Mouse (Mus musculus) gastrocnemius, adult 8-10 months (tissue): ENCODE measurements around the gene Gcgr. TPM values are rescaled to one million over a fixed set of nuclear protein-coding genes. Genes with fewer than 3 reads are reported as not detected.

Source experiments
- DNase-seq, 2 experiments: peaks; one replicate each; pipeline ENCODE4 v3.0.0; 2022; ENCODE audit warnings: low spot score in 2 of 2
- total RNA-seq, 4 experiments: library from RNA; stranded (reverse); gene quantifications; 2 replicates each; pipeline ENCODE4 v1.2.4; 2022

The Gcgr gene
- total RNA-seq, 4 experiments from 2014 or later: 0.29 TPM; not detected in 3

GRCm38 (mm10) chr11:120588531-120588930 is 58.0 kb downstream of the Gcgr start:
- no peak for DNase-seq

Other genes with a start within 250 kb of the Gcgr start
- 100 to 1,000 TPM; 131 to 185 (median 162) TPM for gene Actg1, start 182.2 kb upstream of the Gcgr start, total RNA-seq
- gene Fscn2, start 169.2 kb upstream of the Gcgr start, total RNA-seq: under 1 TPM in 3 of 4 experiments, not detected in 1; 0.21 to 0.54 (median 0.29) TPM
- gene Faap100, start 151.9 kb upstream of the Gcgr start, total RNA-seq: 10 to 100 TPM; 11.5 to 13.5 (median 13.3) TPM
- gene Nploc4, start 93.0 kb upstream of the Gcgr start, total RNA-seq: 10 to 100 TPM; 87.7 to 97.5 (median 90.6) TPM
- 1 to 10 TPM in 1 of 4 experiments, not detected in 3; 1.2 TPM for gene Tspan10, start 88.1 kb upstream of the Gcgr start, total RNA-seq
- 1 to 10 TPM in 2 of 4 experiments, under 1 TPM in 2; 0.70 to 1.0 (median 0.94) TPM for gene Pde6g, start 77.2 kb upstream of the Gcgr start, total RNA-seq
- 10 to 100 TPM; 20.4 to 26.4 (median 22.2) TPM for gene Oxld1, start 72.6 kb upstream of the Gcgr start, total RNA-seq
- 1 to 10 TPM; 4.5 to 6.0 (median 5.1) TPM for gene Ccdc137, start 72.6 kb upstream of the Gcgr start, total RNA-seq
- 1 to 10 TPM; 4.7 to 7.5 (median 6.2) TPM for gene Arl16, start 63.1 kb upstream of the Gcgr start, total RNA-seq
- 100 to 1,000 TPM; 121 to 138 (median 132) TPM for gene Mrpl12, start 46.1 kb upstream of the Gcgr start, total RNA-seq
- 1 to 10 TPM; 1.9 to 5.0 (median 3.1) TPM for gene Slc25a10, start 38.9 kb upstream of the Gcgr start, total RNA-seq
- gene Mcrip1, start 19.0 kb downstream of the Gcgr start, total RNA-seq: 10 to 100 TPM; 18.6 to 20.5 (median 20.1) TPM
- gene Ppp1r27, start 20.4 kb downstream of the Gcgr start, total RNA-seq: 100 to 1,000 TPM; 157 to 382 (median 178) TPM
- gene P4hb, start 42.6 kb downstream of the Gcgr start, total RNA-seq: 100 to 1,000 TPM; 162 to 245 (median 209) TPM
- 10 to 100 TPM; 74.3 to 86.2 (median 80.7) TPM for gene Arhgdia, start 50.9 kb downstream of the Gcgr start, total RNA-seq
- 10 to 100 TPM; 20.1 to 40.8 (median 35.8) TPM for gene Alyref, start 67.7 kb downstream of the Gcgr start, total RNA-seq
- gene Anapc11, start 67.7 kb downstream of the Gcgr start, total RNA-seq: 10 to 100 TPM; 42.5 to 54.1 (median 49.7) TPM
- not detected for gene Npb, start 77.8 kb downstream of the Gcgr start, total RNA-seq
- gene Pcyt2, start 87.2 kb downstream of the Gcgr start, total RNA-seq: 10 to 100 TPM; 20.0 to 26.8 (median 26.0) TPM
- 1 to 10 TPM; 2.6 to 4.5 (median 3.8) TPM for gene Sirt7, start 94.5 kb downstream of the Gcgr start, total RNA-seq
- gene Mafg, start 102.9 kb downstream of the Gcgr start, total RNA-seq: 10 to 100 TPM; 49.5 to 63.3 (median 59.3) TPM
- 1 to 10 TPM; 3.7 to 5.3 (median 4.8) TPM for gene Pycr1, start 113.1 kb downstream of the Gcgr start, total RNA-seq
- gene Myadml2, start 117.5 kb downstream of the Gcgr start, total RNA-seq: 100 to 1,000 TPM; 112 to 153 (median 132) TPM
- gene Notum, start 130.5 kb downstream of the Gcgr start, total RNA-seq: under 1 TPM in 1 of 4 experiments, not detected in 3; 0.22 TPM
- 10 to 100 TPM; 32.2 to 39.8 (median 35.2) TPM for gene Aspscr1, start 142.3 kb downstream of the Gcgr start, total RNA-seq
- gene Cenpx, start 183.0 kb downstream of the Gcgr start, total RNA-seq: 10 to 100 TPM; 26.1 to 31.0 (median 27.3) TPM
- gene Lrrc45, start 183.2 kb downstream of the Gcgr start, total RNA-seq: 1 to 10 TPM; 1.8 to 4.4 (median 2.9) TPM
- 1 to 10 TPM in 2 of 4 experiments, under 1 TPM in 2; 0.75 to 1.2 (median 0.89) TPM for gene Rac3, start 190.8 kb downstream of the Gcgr start, total RNA-seq
- 1 to 10 TPM; 7.9 to 9.8 (median 8.7) TPM for gene Dcxr, start 196.6 kb downstream of the Gcgr start, total RNA-seq
- gene Cbr2, start 201.4 kb downstream of the Gcgr start, total RNA-seq: 10 to 100 TPM in 2 of 4 experiments, 1 to 10 TPM in 2; 6.1 to 30.8 (median 10.4) TPM
- 10 to 100 TPM; 14.8 to 40.9 (median 19.1) TPM for gene Hmga1b, start 232.1 kb downstream of the Gcgr start, total RNA-seq